Mouse (Mus musculus): ENCODE results near the gene Caskin2. TPM values are rescaled to one million over a fixed set of nuclear protein-coding genes. Genes with fewer than 3 reads are reported as not detected.

Gene Caskin2
- 1 to 10 TPM; 5.3 to 5.8 TPM for total RNA-seq (2023)

GRCm38 (mm10) chr11:115813507-115814296, at the start of gene Caskin2:
Gene Caskin2 (minus strand): TSS chr11:115813639.

GRCm38 (mm10) chr11:115858354-115858753, 44.9 kb upstream of the Caskin2 start, which contains the start of gene Myo15b:
Gene Myo15b (plus strand): TSS chr11:115858406.

GRCm38 (mm10) chr11:115823774-115824740, 10.6 kb upstream of the Caskin2 start, which contains the start of gene Llgl2:
Gene Llgl2 (plus strand): TSS chr11:115824049.

GRCm38 (mm10) chr11:115814605-115815450, 1.4 kb upstream of the Caskin2 start, which contains the start of gene Tsen54:
Gene Tsen54 (plus strand): TSS chr11:115814724.

GRCm38 (mm10) chr11:115765103-115765606, 48.3 kb downstream of the Caskin2 start, which contains the start of gene Tmem94:
Gene Tmem94 (plus strand): TSS chr11:115765433.

Other genes starting within 250 kb of the Caskin2 start
- 10 to 100 TPM; 72.6 to 89.3 TPM for gene Nup85, start 249.2 kb downstream of the Caskin2 start, total RNA-seq (2023)
- 10 to 100 TPM; 37.1 to 38.6 TPM for gene Mrps7, start 209.7 kb downstream of the Caskin2 start, total RNA-seq (2023)
- gene Gga3, start 209.6 kb downstream of the Caskin2 start, total RNA-seq (2023): 100 to 1,000 TPM; 103 to 115 TPM
- 100 to 1,000 TPM; 267 to 291 TPM for gene Mif4gd, start 200.7 kb downstream of the Caskin2 start, total RNA-seq (2023)
- 100 to 1,000 TPM; 105 to 108 TPM for gene Slc25a19, start 185.3 kb downstream of the Caskin2 start, total RNA-seq (2023)
- gene Grb2, start 105.0 kb downstream of the Caskin2 start, total RNA-seq (2023): 100 to 1,000 TPM; 340 to 343 TPM
- gene Tmem94, start 48.2 kb downstream of the Caskin2 start, total RNA-seq (2023): 10 to 100 TPM; 52.9 to 61.8 TPM
- 10 to 100 TPM; 32.6 to 36.5 TPM for gene Tsen54, start 1.1 kb upstream of the Caskin2 start, total RNA-seq (2023)
- gene Llgl2, start 10.4 kb upstream of the Caskin2 start, total RNA-seq (2023): 10 to 100 TPM; 29.6 to 31.4 TPM
- under 1 TPM; 0.18 to 0.67 TPM for gene Myo15b, start 44.8 kb upstream of the Caskin2 start, total RNA-seq (2023)
- not detected for gene Smim5, start 86.3 kb upstream of the Caskin2 start, total RNA-seq (2023)
- gene Smim6, start 98.4 kb upstream of the Caskin2 start, total RNA-seq (2023): not detected
- 10 to 100 TPM; 48.3 to 55.7 TPM for gene Sap30bp, start 119.6 kb upstream of the Caskin2 start, total RNA-seq (2023)
- gene Recql5, start 119.8 kb upstream of the Caskin2 start, total RNA-seq (2023): 10 to 100 TPM; 65.2 to 73.1 TPM
- under 1 TPM; 0.20 to 0.56 TPM for gene Itgb4, start 161.1 kb upstream of the Caskin2 start, total RNA-seq (2023)
- 10 to 100 TPM; 17.7 to 21.5 TPM for gene Galk1, start 199.1 kb upstream of the Caskin2 start, total RNA-seq (2023)
- 1,000 to 10,000 TPM; 2,967 to 3,463 TPM for gene H3f3b, start 214.3 kb upstream of the Caskin2 start, total RNA-seq (2023)
- gene Unk, start 216.7 kb upstream of the Caskin2 start, total RNA-seq (2023): 10 to 100 TPM; 69.9 to 84.3 TPM

Measured in B cell, adult 67 days (primary cell).